Mouse (Mus musculus): ENCODE data around the gene Zfand2b. TPM values are rescaled to one million over a fixed set of nuclear protein-coding genes. Genes with fewer than 3 reads are reported as not detected.

Gene Zfand2b
- polyA plus RNA-seq, 1 experiment from 2014 or later, result 31.4 TPM

DNA sequence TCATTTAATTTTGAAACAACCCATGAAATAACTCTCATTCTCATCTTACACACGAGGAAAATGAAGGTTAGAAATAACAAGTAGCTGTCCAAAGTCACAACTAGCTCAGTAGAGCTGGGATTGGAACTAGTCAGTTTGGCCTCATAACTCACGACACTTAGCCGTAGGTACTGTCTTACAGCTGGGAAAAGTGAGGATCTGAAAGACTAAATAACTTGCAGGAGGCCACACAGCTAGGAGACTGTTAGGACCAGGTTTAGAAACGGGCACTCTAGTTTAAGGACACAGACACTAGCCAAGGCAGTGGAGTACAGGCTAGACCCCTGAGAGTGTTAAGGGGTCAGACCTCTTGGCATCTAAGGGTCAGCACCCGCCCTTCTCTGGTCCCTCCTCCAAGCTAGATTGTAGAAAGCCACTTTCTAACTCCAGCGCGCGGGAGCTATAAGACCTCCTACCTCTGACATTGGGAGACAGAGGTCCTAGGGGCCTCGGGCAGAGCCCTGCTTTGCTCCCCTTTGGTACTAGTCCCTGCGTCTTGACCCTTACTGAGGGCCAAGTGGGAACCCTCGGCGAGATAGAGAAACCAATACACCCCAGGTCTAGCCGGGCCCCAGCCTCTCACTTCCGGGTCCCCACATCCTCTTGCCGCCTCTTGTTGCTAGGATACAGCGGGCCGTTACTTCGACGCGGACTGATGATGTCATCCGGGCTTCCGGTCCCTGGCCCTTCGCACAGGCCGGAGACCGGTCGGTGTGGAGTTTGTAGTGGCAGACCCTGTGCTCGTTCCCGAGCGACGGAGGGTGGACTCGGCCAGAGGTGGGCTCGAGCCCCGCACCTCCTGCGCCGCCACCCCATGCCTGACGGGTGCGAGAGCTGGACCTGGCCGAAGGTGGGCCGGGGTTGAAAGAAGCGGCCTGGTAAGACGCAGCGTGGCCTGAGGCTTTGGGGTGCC, 42.0 kb downstream of the Zfand2b start, which contains the start of the genes Glb1l and Stk16:
Gene Glb1l, minus strand, starts transcription at position 678 of the 952 bp plus-strand sequence.
Gene Stk16, plus strand, starts transcription at position 703 of the 952 bp plus-strand sequence.
- Histone ChIP-seq H3K27ac (replicated peaks in 1 of 2; ENCODE audit: control insufficient read depth in 1 of 2, insufficient read depth in 1 of 2, low read depth in 2 of 2, low read length in 2 of 2) (peak within 1 kb of the TSS in 1 of 2 experiments; percentile 15; a peak in 2 of 4 replicates), H3K4me3 (ENCODE audit: control insufficient read depth in 1 of 2, insufficient read depth in 1 of 2, low read depth in 1 of 2, low read length in 2 of 2) (peak within 1 kb of the TSS; percentile 71 to 97), H3K9me3 (ENCODE audit: control insufficient read depth, low read length) (no peaks in the 10 kb centered on the region), H3K4me2 (ENCODE audit: low read length) (peak within 1 kb of the TSS; percentile 93), H3K27me3 (ENCODE audit: control insufficient read depth, insufficient read depth, low read length) (peaks cover 6% of the 10 kb centered on the region; the same call in 1 of the 2 replicates), H3K36me3 (ENCODE audit: control insufficient read depth, insufficient read depth, low read length) (peaks cover 38% of the 10 kb centered on the region), H3K4me1 (ENCODE audit: control insufficient read depth in 2 of 2, insufficient read depth in 2 of 2, low read length in 2 of 2) (peaks cover 10 to 16% of the 10 kb centered on the region in 2 experiments; a peak in 3 of 4 replicates), H3K9ac (ENCODE audit: low read length) (peak within 1 kb of the TSS; percentile 97)
- ATAC-seq (ENCODE audit: insufficient number of reproducible peaks, insufficient read depth, low FRiP score, low read depth), result peak; percentile 91
- WGBS, result 5% methylated on average over 42 of the region's 42 CpGs

DNA sequence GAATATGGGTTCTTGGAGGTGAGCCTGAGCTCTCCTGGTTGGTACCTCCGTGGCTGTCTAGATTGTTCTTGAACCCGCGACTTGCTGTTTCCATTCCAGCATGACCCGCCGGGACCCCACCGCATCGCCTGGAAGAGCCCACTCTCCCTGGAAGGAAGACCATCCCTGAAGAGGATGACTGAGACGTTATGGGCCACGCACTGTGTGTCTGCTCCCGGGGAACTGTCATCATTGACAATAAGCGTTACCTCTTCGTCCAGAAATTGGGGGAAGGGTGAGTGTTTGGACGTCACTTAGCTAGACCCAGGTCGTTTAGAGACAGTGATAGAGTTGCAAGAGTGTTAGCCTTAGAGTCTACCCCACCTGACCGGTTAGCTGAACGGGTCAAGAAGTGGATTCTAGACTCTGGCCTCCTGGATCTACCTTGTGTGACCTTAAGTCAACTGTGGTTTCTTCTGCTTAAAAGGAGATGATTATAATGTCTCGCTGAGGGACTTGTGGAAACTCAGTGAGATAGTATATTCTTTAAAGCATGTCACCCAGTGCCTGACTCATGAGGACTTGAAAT, 42.8 kb downstream of the Zfand2b start:
- Histone ChIP-seq H3K9me3 (ENCODE audit: control insufficient read depth, low read length) (no peaks in the 10 kb centered on the region), H3K27me3 (ENCODE audit: control insufficient read depth, insufficient read depth, low read length) (peaks cover 6% of the 10 kb centered on the region; the same call in 1 of the 2 replicates), H3K9ac (ENCODE audit: low read length) (peak overlapping the region; percentile 97), H3K4me2 (ENCODE audit: low read length) (peak overlapping the region; percentile 93), H3K4me3 (ENCODE audit: control insufficient read depth in 1 of 2, insufficient read depth in 1 of 2, low read depth in 1 of 2, low read length in 2 of 2) (peak overlapping the region; percentile 71 to 97), H3K36me3 (ENCODE audit: control insufficient read depth, insufficient read depth, low read length) (peaks cover 45% of the 10 kb centered on the region), H3K4me1 (ENCODE audit: control insufficient read depth in 2 of 2, insufficient read depth in 2 of 2, low read length in 2 of 2) (peaks cover 10 to 16% of the 10 kb centered on the region in 2 experiments; a peak in 3 of 4 replicates), H3K27ac (replicated peaks in 1 of 2; ENCODE audit: control insufficient read depth in 1 of 2, insufficient read depth in 1 of 2, low read depth in 2 of 2, low read length in 2 of 2) (peak overlapping the region in 1 of 2 experiments; percentile 15; a peak in 2 of 4 replicates)
- ATAC-seq (ENCODE audit: insufficient number of reproducible peaks, insufficient read depth, low FRiP score, low read depth), result no peak
- 10% methylated on average over 17 of the region's 17 CpGs for WGBS

DNA sequence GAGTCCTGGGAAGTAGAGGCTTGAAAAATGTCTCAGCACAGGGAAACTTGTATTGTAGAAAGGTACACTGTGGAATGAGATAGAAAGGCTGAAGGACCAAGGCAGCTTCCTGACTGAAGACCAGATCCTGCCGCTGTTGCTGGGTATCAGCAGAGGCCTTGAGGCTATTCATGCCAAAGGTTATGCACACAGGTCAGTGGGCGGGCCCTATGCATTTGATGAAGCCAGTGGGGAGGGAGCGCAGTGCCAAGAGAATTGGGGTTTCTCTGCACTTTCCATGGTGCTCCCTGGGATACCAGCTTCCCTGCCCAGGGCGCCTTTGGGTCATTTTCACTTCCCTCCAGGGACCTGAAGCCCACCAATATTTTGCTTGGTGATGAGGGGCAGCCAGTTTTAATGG, 44.1 kb downstream of the Zfand2b start:
- Histone ChIP-seq H3K9ac (ENCODE audit: low read length) (no peak overlapping the region), H3K36me3 (ENCODE audit: control insufficient read depth, insufficient read depth, low read length) (peaks cover 47% of the 10 kb centered on the region), H3K4me3 (ENCODE audit: control insufficient read depth in 1 of 2, insufficient read depth in 1 of 2, low read depth in 1 of 2, low read length in 2 of 2) (no peak overlapping the region), H3K4me2 (ENCODE audit: low read length) (no peak overlapping the region), H3K27ac (replicated peaks in 1 of 2; ENCODE audit: control insufficient read depth in 1 of 2, insufficient read depth in 1 of 2, low read depth in 2 of 2, low read length in 2 of 2) (no peak overlapping the region), H3K27me3 (ENCODE audit: control insufficient read depth, insufficient read depth, low read length) (peaks cover 9% of the 10 kb centered on the region), H3K9me3 (ENCODE audit: control insufficient read depth, low read length) (no peaks in the 10 kb centered on the region), H3K4me1 (ENCODE audit: control insufficient read depth in 2 of 2, insufficient read depth in 2 of 2, low read length in 2 of 2) (peaks cover 10 to 16% of the 10 kb centered on the region in 2 experiments; a peak in 3 of 4 replicates)
- ATAC-seq (ENCODE audit: insufficient number of reproducible peaks, insufficient read depth, low FRiP score, low read depth), result no peak
- WGBS, result 86% methylated on average over 4 of the region's 4 CpGs

DNA sequence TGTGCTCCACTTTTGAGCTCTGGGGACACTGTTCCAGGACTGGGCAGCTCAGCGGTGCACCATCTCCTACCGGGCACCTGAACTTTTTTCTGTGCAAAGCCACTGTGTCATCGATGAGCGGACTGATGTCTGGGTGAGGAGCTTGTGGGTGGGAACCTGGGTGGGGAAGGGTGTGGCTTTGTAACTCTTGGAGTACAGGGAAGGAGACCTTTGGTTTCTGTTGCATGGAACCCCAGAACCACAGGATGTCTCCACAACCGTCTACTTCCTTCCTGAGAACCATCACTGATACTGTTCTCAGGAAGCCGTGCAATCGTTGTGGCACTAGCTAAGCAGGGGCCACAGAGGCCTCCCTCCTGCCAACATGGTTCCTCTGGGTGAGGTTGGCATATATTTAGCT, 44.6 kb downstream of the Zfand2b start:
- Histone ChIP-seq H3K27me3 (ENCODE audit: control insufficient read depth, insufficient read depth, low read length) (peaks cover 9% of the 10 kb centered on the region), H3K9ac (ENCODE audit: low read length) (no peak overlapping the region), H3K4me3 (ENCODE audit: control insufficient read depth in 1 of 2, insufficient read depth in 1 of 2, low read depth in 1 of 2, low read length in 2 of 2) (no peak overlapping the region), H3K36me3 (ENCODE audit: control insufficient read depth, insufficient read depth, low read length) (peaks cover 47% of the 10 kb centered on the region), H3K4me1 (ENCODE audit: control insufficient read depth in 2 of 2, insufficient read depth in 2 of 2, low read length in 2 of 2) (peaks cover 10 to 16% of the 10 kb centered on the region in 2 experiments; a peak in 3 of 4 replicates), H3K27ac (replicated peaks in 1 of 2; ENCODE audit: control insufficient read depth in 1 of 2, insufficient read depth in 1 of 2, low read depth in 2 of 2, low read length in 2 of 2) (no peak overlapping the region), H3K9me3 (ENCODE audit: control insufficient read depth, low read length) (no peaks in the 10 kb centered on the region), H3K4me2 (ENCODE audit: low read length) (no peak overlapping the region)
- WGBS, result 79% methylated on average over 7 of the region's 7 CpGs
- ATAC-seq (ENCODE audit: insufficient number of reproducible peaks, insufficient read depth, low FRiP score, low read depth), result no peak

DNA sequence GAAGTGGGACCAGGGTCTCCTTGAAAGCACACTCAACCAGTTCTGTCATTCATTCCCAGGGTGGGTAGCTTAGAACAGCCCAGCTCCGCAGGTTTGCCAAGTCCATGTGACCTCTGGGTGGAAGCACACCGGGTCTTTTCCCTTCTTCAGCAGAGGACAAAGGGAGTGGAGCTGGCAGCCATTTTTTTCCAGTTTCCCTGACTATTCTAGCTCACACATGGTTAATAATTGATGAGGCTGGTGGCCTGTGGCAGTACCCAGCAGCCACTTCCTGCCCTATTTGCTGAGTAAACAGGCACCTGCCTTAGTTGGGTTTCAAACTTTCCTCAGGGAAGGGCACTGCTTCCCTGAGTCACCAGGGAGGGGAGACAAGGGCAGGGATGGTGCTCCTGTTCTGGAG, 46.0 kb downstream of the Zfand2b start:
- H3K27ac ChIP-seq (replicated peaks in 1 of 2; ENCODE audit: control insufficient read depth in 1 of 2, insufficient read depth in 1 of 2, low read depth in 2 of 2, low read length in 2 of 2), result no peak overlapping the region
- H3K4me1 ChIP-seq (ENCODE audit: control insufficient read depth in 2 of 2, insufficient read depth in 2 of 2, low read length in 2 of 2), result peaks cover 8 to 21% of the 10 kb centered on the region in 2 experiments
- H3K27me3 ChIP-seq (ENCODE audit: control insufficient read depth, insufficient read depth, low read length), result peaks cover 14% of the 10 kb centered on the region
- no peak overlapping the region for H3K4me2 ChIP-seq (ENCODE audit: low read length)
- ATAC-seq (ENCODE audit: insufficient number of reproducible peaks, insufficient read depth, low FRiP score, low read depth), result no peak
- peaks cover 47% of the 10 kb centered on the region for H3K36me3 ChIP-seq (ENCODE audit: control insufficient read depth, insufficient read depth, low read length)
- H3K9ac ChIP-seq (ENCODE audit: low read length), result no peak overlapping the region
- H3K4me3 ChIP-seq (ENCODE audit: control insufficient read depth in 1 of 2, insufficient read depth in 1 of 2, low read depth in 1 of 2, low read length in 2 of 2), result no peak overlapping the region
- 80% methylated on average over 2 of the region's 2 CpGs for WGBS
- H3K9me3 ChIP-seq (ENCODE audit: control insufficient read depth, low read length), result no peaks in the 10 kb centered on the region

DNA sequence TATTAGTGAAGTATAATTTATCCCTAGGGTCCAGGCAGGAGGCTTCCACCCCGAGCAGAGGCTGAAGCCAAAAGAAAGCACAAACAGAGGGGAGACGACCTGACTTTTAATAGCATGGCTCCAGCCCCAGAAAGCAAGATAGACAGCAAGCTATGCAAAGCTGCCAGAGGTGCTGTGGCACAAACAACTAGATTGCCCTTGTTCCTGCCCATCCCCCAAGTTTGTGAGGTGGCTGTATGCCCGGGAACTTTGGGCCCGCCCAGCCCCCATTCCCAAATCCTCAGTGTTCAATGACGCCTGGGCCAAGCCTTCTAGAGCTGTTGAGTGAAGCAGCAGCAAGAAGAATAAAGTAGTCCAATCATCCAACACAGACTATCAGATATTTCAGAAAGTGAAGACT, 46.4 kb downstream of the Zfand2b start:
- peaks cover 47% of the 10 kb centered on the region for H3K36me3 ChIP-seq (ENCODE audit: control insufficient read depth, insufficient read depth, low read length)
- ATAC-seq (ENCODE audit: insufficient number of reproducible peaks, insufficient read depth, low FRiP score, low read depth), result no peak
- no peaks in the 10 kb centered on the region for H3K9me3 ChIP-seq (ENCODE audit: control insufficient read depth, low read length)
- 67% methylated on average over 5 of the region's 5 CpGs for WGBS
- H3K27ac ChIP-seq (replicated peaks in 1 of 2; ENCODE audit: control insufficient read depth in 1 of 2, insufficient read depth in 1 of 2, low read depth in 2 of 2, low read length in 2 of 2), result no peak overlapping the region
- H3K4me2 ChIP-seq (ENCODE audit: low read length), result no peak overlapping the region
- H3K4me3 ChIP-seq (ENCODE audit: control insufficient read depth in 1 of 2, insufficient read depth in 1 of 2, low read depth in 1 of 2, low read length in 2 of 2), result no peak overlapping the region
- peaks cover 12 to 24% of the 10 kb centered on the region in 2 experiments for H3K4me1 ChIP-seq (ENCODE audit: control insufficient read depth in 2 of 2, insufficient read depth in 2 of 2, low read length in 2 of 2)
- H3K27me3 ChIP-seq (ENCODE audit: control insufficient read depth, insufficient read depth, low read length), result peaks cover 12% of the 10 kb centered on the region
- no peak overlapping the region for H3K9ac ChIP-seq (ENCODE audit: low read length)

DNA sequence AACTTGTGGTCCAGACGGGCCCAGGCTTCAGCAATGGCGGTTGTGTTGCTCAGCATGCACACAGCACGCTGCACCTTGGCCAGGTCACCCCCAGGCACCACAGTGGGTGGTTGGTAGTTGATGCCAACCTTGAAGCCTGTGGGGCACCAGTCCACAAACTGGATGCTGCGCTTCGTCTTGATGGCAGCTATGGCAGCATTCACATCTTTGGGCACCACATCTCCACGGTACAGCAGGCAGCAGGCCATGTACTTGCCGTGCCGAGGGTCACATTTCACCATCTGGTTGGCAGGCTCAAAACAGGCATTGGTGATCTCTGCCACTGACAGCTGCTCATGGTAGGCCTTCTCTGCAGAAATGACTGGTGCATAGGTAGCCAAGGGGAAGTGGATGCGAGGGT, 47.3 kb downstream of the Zfand2b start:
- 89% methylated on average over 9 of the region's 9 CpGs for WGBS
- Histone ChIP-seq H3K9ac (ENCODE audit: low read length) (no peak overlapping the region), H3K9me3 (ENCODE audit: control insufficient read depth, low read length) (no peaks in the 10 kb centered on the region), H3K36me3 (ENCODE audit: control insufficient read depth, insufficient read depth, low read length) (peaks cover 47% of the 10 kb centered on the region), H3K27me3 (ENCODE audit: control insufficient read depth, insufficient read depth, low read length) (peaks cover 19% of the 10 kb centered on the region), H3K4me3 (ENCODE audit: control insufficient read depth in 1 of 2, insufficient read depth in 1 of 2, low read depth in 1 of 2, low read length in 2 of 2) (no peak overlapping the region), H3K4me2 (ENCODE audit: low read length) (no peak overlapping the region), H3K27ac (replicated peaks in 1 of 2; ENCODE audit: control insufficient read depth in 1 of 2, insufficient read depth in 1 of 2, low read depth in 2 of 2, low read length in 2 of 2) (no peak overlapping the region), H3K4me1 (ENCODE audit: control insufficient read depth in 2 of 2, insufficient read depth in 2 of 2, low read length in 2 of 2) (peaks cover 9 to 19% of the 10 kb centered on the region in 2 experiments)
- no peak for ATAC-seq (ENCODE audit: insufficient number of reproducible peaks, insufficient read depth, low FRiP score, low read depth)

Data from heart, embryonic 14.5 days (tissue).